Mouse (Mus musculus) forebrain, embryonic 13.5 days (tissue): Measurements from ENCODE around the gene Cradd. TPM values are rescaled to one million over a fixed set of nuclear protein-coding genes. Genes with fewer than 3 reads are reported as not detected.

Source experiments
- ATAC-seq: fragments of 200-750 bp; cut with Nextera tagmentation; 2 replicates; pipeline ENCODE4 v1.8.0; 2017
- H3K27ac ChIP-seq: fragments of 300-500 bp; sonication (generic); 2 replicates; pipeline ENCODE4 v1.5.1; 2015; ENCODE audit warnings: inconsistent platforms, mild to moderate bottlenecking, moderate library complexity
- H3K27me3 ChIP-seq: fragments of 300-500 bp; sonication (generic); 2 replicates; pipeline ENCODE4 v1.6.1; 2015; ENCODE audit warnings: mild to moderate bottlenecking, inconsistent platforms
- H3K36me3 ChIP-seq: fragments of 300-500 bp; sonication (generic); 2 replicates; pipeline ENCODE4 v1.6.1; 2015; ENCODE audit warnings: mild to moderate bottlenecking, inconsistent platforms; ENCODE audit not compliant: poor library complexity, severe bottlenecking
- H3K4me1 ChIP-seq: fragments of 300-500 bp; sonication (generic); 2 replicates; pipeline ENCODE4 v1.6.1; 2015; ENCODE audit warnings: inconsistent platforms
- H3K4me2 ChIP-seq: fragments of 300-500 bp; sonication (generic); 2 replicates; pipeline ENCODE4 v1.6.1; 2015; ENCODE audit warnings: inconsistent platforms, mild to moderate bottlenecking, moderate library complexity
- H3K4me3 ChIP-seq: fragments of 300-500 bp; sonication (generic); 2 replicates; pipeline ENCODE4 v1.5.1; 2015; ENCODE audit warnings: mild to moderate bottlenecking, inconsistent platforms
- H3K9ac ChIP-seq: fragments of 300-500 bp; sonication (generic); 2 replicates; pipeline ENCODE4 v1.6.1; 2015; ENCODE audit warnings: mild to moderate bottlenecking, inconsistent platforms
- H3K9me3 ChIP-seq: fragments of 300-500 bp; sonication (generic); replicated peaks from 2 replicates; pipeline ENCODE4 v1.6.1; 2016; ENCODE audit warnings: inconsistent platforms
- WGBS: fragments of 180-500 bp; shearing (Covaris S2); methylation state at CpG from one replicate; pipeline ENCODE4 v1.1.7; 2015; 5-methylcytosine and 5-hydroxymethylcytosine counted together
- polyA plus RNA-seq: library from polyadenylated mRNA; unstranded; fragments of >200 nt; fragmentation: Nextera tagmentation; extraction: Ambion mirVana; gene quantifications from 2 replicates; pipeline ENCODE4 v1.2.1, GENCODE M21; 2015

Gene Cradd
- polyA plus RNA-seq, 1 experiment from 2014 or later: 11.3 TPM

- Histone ChIP-seq H3K4me3 (no peak overlapping the region), H3K9me3 (no peaks in the 10 kb centered on the region), H3K36me3 (no peaks in the 10 kb centered on the region), H3K9ac (no peak overlapping the region), H3K27ac (no peak overlapping the region), H3K27me3 (no peaks in the 10 kb centered on the region), H3K4me2 (no peak overlapping the region), H3K4me1 (peaks cover 16% of the 10 kb centered on the region)
- WGBS: 86% methylated on average over 8 of the region's 8 CpGs
- ATAC-seq: no peak
These were observed 122.4 kb downstream of the Cradd start for GRCm38 (mm10) chr10:95201514-95201913.

- Histone ChIP-seq H3K27ac (no peak overlapping the region), H3K36me3 (no peaks in the 10 kb centered on the region), H3K4me3 (no peak overlapping the region), H3K4me1 (peaks cover 16% of the 10 kb centered on the region), H3K9me3 (no peaks in the 10 kb centered on the region), H3K27me3 (no peaks in the 10 kb centered on the region), H3K4me2 (no peak overlapping the region), H3K9ac (no peak overlapping the region)
- WGBS: 44% methylated on average over 7 of the region's 7 CpGs
- peak; percentile 43; the same call in 1 of the 2 replicates for ATAC-seq
These were observed 123.6 kb downstream of the Cradd start for GRCm38 (mm10) chr10:95200323-95200722.

- H3K9ac ChIP-seq: no peak overlapping the region
- no peaks in the 10 kb centered on the region for H3K27me3 ChIP-seq
- H3K4me1 ChIP-seq: peaks cover 16% of the 10 kb centered on the region
- 47% methylated on average over 11 of the region's 11 CpGs for WGBS
- no peaks in the 10 kb centered on the region for H3K9me3 ChIP-seq
- H3K4me2 ChIP-seq: no peak overlapping the region
- no peak overlapping the region for H3K4me3 ChIP-seq
- H3K27ac ChIP-seq: no peak overlapping the region
- no peaks in the 10 kb centered on the region for H3K36me3 ChIP-seq
- ATAC-seq: no peak
These were observed 124.2 kb downstream of the Cradd start for GRCm38 (mm10) chr10:95199541-95200269.

- H3K27ac ChIP-seq: no peak overlapping the region
- H3K4me1 ChIP-seq: peaks cover 21% of the 10 kb centered on the region
These were observed 126.6 kb downstream of the Cradd start for GRCm38 (mm10) chr10:95197377-95197776.

GRCm38 (mm10) chr10:95195719-95196118, 128.2 kb downstream of the Cradd start:
- no peak for ATAC-seq
- no peak overlapping the region for H3K4me2 ChIP-seq
- H3K36me3 ChIP-seq: no peaks in the 10 kb centered on the region
- no peaks in the 10 kb centered on the region for H3K9me3 ChIP-seq
- no peak overlapping the region for H3K9ac ChIP-seq
- no peak overlapping the region for H3K27ac ChIP-seq
- H3K27me3 ChIP-seq: no peaks in the 10 kb centered on the region
- H3K4me1 ChIP-seq: peaks cover 21% of the 10 kb centered on the region
- no peak overlapping the region for H3K4me3 ChIP-seq
- WGBS: 92% methylated on average over 5 of the region's 5 CpGs

More at GRCm38 (mm10) chr10:95197377-95197776, 126.6 kb downstream of the Cradd start:
- Histone ChIP-seq H3K4me2 (no peak overlapping the region), H3K27me3 (no peaks in the 10 kb centered on the region), H3K4me3 (no peak overlapping the region), H3K9ac (no peak overlapping the region), H3K36me3 (no peaks in the 10 kb centered on the region), H3K9me3 (no peaks in the 10 kb centered on the region)
- no peak for ATAC-seq
- 92% methylated on average over 8 of the region's 8 CpGs for WGBS

- H3K9me3 ChIP-seq: no peaks in the 10 kb centered on the region
- no peak overlapping the region for H3K4me2 ChIP-seq
- 96% methylated on average over 4 of the region's 4 CpGs for WGBS
- peaks cover 11% of the 10 kb centered on the region for H3K4me1 ChIP-seq
- no peaks in the 10 kb centered on the region for H3K27me3 ChIP-seq
- no peak overlapping the region for H3K9ac ChIP-seq
- no peaks in the 10 kb centered on the region for H3K36me3 ChIP-seq
- no peak for ATAC-seq
- no peak overlapping the region for H3K4me3 ChIP-seq
- H3K27ac ChIP-seq: no peak overlapping the region
These were observed 129.2 kb downstream of the Cradd start for GRCm38 (mm10) chr10:95194776-95195175.

GRCm38 (mm10) chr10:95193875-95194281, 130.1 kb downstream of the Cradd start:
- Histone ChIP-seq H3K36me3 (no peaks in the 10 kb centered on the region), H3K27me3 (no peaks in the 10 kb centered on the region), H3K9me3 (no peaks in the 10 kb centered on the region), H3K27ac (no peak overlapping the region), H3K4me2 (no peak overlapping the region), H3K9ac (no peak overlapping the region), H3K4me1 (peaks cover 5% of the 10 kb centered on the region; the same call in 1 of the 2 replicates), H3K4me3 (no peak overlapping the region)
- ATAC-seq: no peak
- 79% methylated on average over 11 of the region's 11 CpGs for WGBS

- no peak for ATAC-seq
- no peak overlapping the region for H3K4me2 ChIP-seq
- 92% methylated on average over 3 of the region's 3 CpGs for WGBS
These were observed 132.1 kb downstream of the Cradd start for GRCm38 (mm10) chr10:95191881-95192280.

GRCm38 (mm10) chr10:95191151-95191655, 132.7 kb downstream of the Cradd start:
- H3K9ac ChIP-seq: no peak overlapping the region
- WGBS: 88% methylated on average over 9 of the region's 9 CpGs
- no peak for ATAC-seq

More at GRCm38 (mm10) chr10:95191881-95192280, 132.1 kb downstream of the Cradd start:
- Histone ChIP-seq H3K4me3 (no peak overlapping the region), H3K9ac (no peak overlapping the region), H3K9me3 (no peaks in the 10 kb centered on the region), H3K27me3 (no peaks in the 10 kb centered on the region), H3K4me1 (peaks cover 5% of the 10 kb centered on the region; the same call in 1 of the 2 replicates), H3K36me3 (no peaks in the 10 kb centered on the region), H3K27ac (no peak overlapping the region)

GRCm38 (mm10) chr10:95189550-95190211, 134.3 kb downstream of the Cradd start:
- Histone ChIP-seq H3K4me3 (no peak overlapping the region), H3K9me3 (peaks cover 3% of the 10 kb centered on the region; the same call in 1 of the 2 replicates), H3K4me2 (no peak overlapping the region), H3K9ac (no peak overlapping the region), H3K27ac (no peak overlapping the region), H3K27me3 (no peaks in the 10 kb centered on the region), H3K4me1 (peaks cover 5% of the 10 kb centered on the region; the same call in 1 of the 2 replicates), H3K36me3 (no peaks in the 10 kb centered on the region)
- 86% methylated on average over 16 of the region's 16 CpGs for WGBS
- no peak for ATAC-seq

More at GRCm38 (mm10) chr10:95191151-95191655, 132.7 kb downstream of the Cradd start:
- Histone ChIP-seq H3K9me3 (no peaks in the 10 kb centered on the region), H3K27ac (no peak overlapping the region), H3K36me3 (no peaks in the 10 kb centered on the region), H3K4me3 (no peak overlapping the region), H3K4me1 (peaks cover 5% of the 10 kb centered on the region; the same call in 1 of the 2 replicates), H3K4me2 (no peak overlapping the region), H3K27me3 (no peaks in the 10 kb centered on the region)

- no peak for ATAC-seq
- no peak overlapping the region for H3K4me3 ChIP-seq
- H3K27ac ChIP-seq: no peak overlapping the region
- H3K9me3 ChIP-seq: peaks cover 3% of the 10 kb centered on the region; the same call in 1 of the 2 replicates
- H3K9ac ChIP-seq: no peak overlapping the region
- H3K36me3 ChIP-seq: no peaks in the 10 kb centered on the region
- H3K27me3 ChIP-seq: no peaks in the 10 kb centered on the region
- 62% methylated on average over 5 of the region's 5 CpGs for WGBS
- H3K4me2 ChIP-seq: no peak overlapping the region
- H3K4me1 ChIP-seq: 0 out of 2 replicates have a peak, but pooled peaks cover 6% of the 10 kb centered on the region
These were observed 139.7 kb downstream of the Cradd start for GRCm38 (mm10) chr10:95184210-95184609.

GRCm38 (mm10) chr10:95183051-95183450, 140.9 kb downstream of the Cradd start:
- Histone ChIP-seq H3K27ac (no peak overlapping the region; the same call in 1 of the 2 replicates), H3K36me3 (no peaks in the 10 kb centered on the region), H3K27me3 (no peaks in the 10 kb centered on the region), H3K4me1 (0 out of 2 replicates have a peak, but pooled peaks cover 6% of the 10 kb centered on the region), H3K4me3 (no peak overlapping the region), H3K9me3 (peaks cover 3% of the 10 kb centered on the region; the same call in 1 of the 2 replicates), H3K9ac (no peak overlapping the region), H3K4me2 (no peak overlapping the region)
- 55% methylated on average over 4 of the region's 4 CpGs for WGBS
- no peak for ATAC-seq
